8 mouse cellular contexts compared by ENCODE assay signal in the genomic region with DNA sequence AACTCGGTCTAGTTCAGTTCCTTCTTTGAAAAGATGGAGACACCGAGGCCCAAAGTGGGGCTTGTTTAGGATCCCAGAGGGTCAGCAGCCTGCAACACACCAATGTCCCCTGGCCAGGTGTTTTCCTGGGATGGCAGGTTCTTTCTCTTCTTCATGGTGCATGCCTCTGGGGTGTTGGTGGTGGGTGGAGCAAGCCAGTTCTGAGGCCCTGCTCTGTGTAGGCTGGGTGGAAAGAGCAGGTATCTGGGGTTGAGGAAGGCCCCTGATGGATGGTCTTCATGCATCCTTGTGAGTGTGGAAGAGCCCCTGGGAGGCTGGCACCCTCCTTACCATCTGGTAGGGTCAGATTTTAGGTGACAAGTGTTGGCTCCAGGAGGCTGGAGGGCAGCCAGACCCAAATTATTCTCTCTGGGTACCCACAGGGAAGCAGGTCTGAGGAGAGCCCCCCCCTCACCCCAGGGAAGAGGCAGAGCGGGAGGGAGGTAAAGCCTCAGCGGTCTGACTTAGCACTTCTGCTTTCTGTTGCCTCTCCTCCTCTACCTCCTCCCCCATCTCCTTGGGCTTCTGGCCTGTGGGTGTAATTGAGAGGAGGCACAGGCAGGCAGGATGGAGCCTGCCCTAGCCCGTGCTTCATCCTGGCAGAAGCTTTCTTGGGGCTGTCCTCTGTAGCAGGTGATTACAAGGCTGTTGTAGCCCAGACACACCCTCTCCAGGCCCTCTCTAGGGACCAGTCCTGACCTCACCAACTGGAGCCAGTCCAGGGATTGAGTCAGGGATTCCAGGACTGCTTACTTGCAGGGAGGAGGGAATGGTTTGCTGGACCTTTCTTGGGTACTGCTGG. TPM values are rescaled to one million over a fixed set of nuclear protein-coding genes. Genes with fewer than 3 reads are reported as not detected.
A peak's percentile ranks its signal among the peaks of the same experiment; 100 is the strongest.
DNase-seq lines count a peak whose midpoint lies in the region; ATAC-seq and TF ChIP-seq lines count a peak whose summit lies in the region.

No protein-coding gene starts in this region.

- no peak for DNase-seq in hindbrain, embryonic 10.5 days (ENCODE audit: low spot score)
- DNase-seq in hindbrain, embryonic 11.5 days (ENCODE audit: low spot score) = no peak
- peak; percentile 78 for DNase-seq in Patski (ENCODE audit: low read depth, low spot score)
- DNase-seq in gastrocnemius, adult 8-10 months (ENCODE audit: low spot score in 2 of 2) = peak; percentile 81 to 83
- peak; percentile 47 for DNase-seq in hindbrain, postnatal 0 days (ENCODE audit: low spot score)
- no peak for DNase-seq in yolk sac, embryonic 10.5 days (ENCODE audit: low spot score)

- H3K9ac ChIP-seq in hindbrain, embryonic 11.5 days (ENCODE audit: low read depth, low read length) = no peak overlapping the region
- no peak overlapping the region for H3K9ac ChIP-seq in hindbrain, postnatal 0 days (replicated peaks; ENCODE audit: low read length)
- no peak overlapping the region for H3K9ac ChIP-seq in midbrain, embryonic 12.5 days (replicated peaks)

- TF ChIP-seq CTCF in Patski (IDR thresholded peaks at IDR 0.05) = no peak
- TF ChIP-seq CTCF in hindbrain, postnatal 0 days (IDR thresholded peaks at IDR 0.05; ENCODE audit: low read depth) = no peak

- ATAC-seq in hindbrain, embryonic 11.5 days (ENCODE audit: low FRiP score) = no peak
- peak; percentile 50 for ATAC-seq in Patski
- no peak; the same call in 1 of the 2 replicates for ATAC-seq in hindbrain, postnatal 0 days
- no peak for ATAC-seq in midbrain, embryonic 12.5 days (ENCODE audit: low FRiP score, low read depth)
- ATAC-seq in inflammation-experienced regulatory T-cells, adult 6 months = no peak

- no peaks in the 10 kb centered on the region for H3K9me3 ChIP-seq in hindbrain, embryonic 10.5 days
- no peaks in the 10 kb centered on the region for H3K9me3 ChIP-seq in hindbrain, embryonic 11.5 days (ENCODE audit: control insufficient read depth, low read length)
- H3K9me3 ChIP-seq in hindbrain, postnatal 0 days (ENCODE audit: low read length) = no peaks in the 10 kb centered on the region
- H3K9me3 ChIP-seq in midbrain, embryonic 12.5 days = no peaks in the 10 kb centered on the region

- POLR2A ChIA-PET in Patski (lab: Charles Lee) = no interaction called here

- no peak overlapping the region for H3K4me3 ChIP-seq in hindbrain, embryonic 10.5 days
- H3K4me3 ChIP-seq in hindbrain, embryonic 11.5 days (ENCODE audit: low read depth, low read length) = no peak overlapping the region
- no peak overlapping the region for H3K4me3 ChIP-seq in hindbrain, postnatal 0 days (ENCODE audit: low read length)
- H3K4me3 ChIP-seq in midbrain, embryonic 12.5 days = no peak overlapping the region

- peaks cover 81% of the 10 kb centered on the region for H3K4me1 ChIP-seq in hindbrain, embryonic 10.5 days (replicated peaks)
- peaks cover 19% of the 10 kb centered on the region for H3K4me1 ChIP-seq in hindbrain, embryonic 11.5 days (replicated peaks; ENCODE audit: control insufficient read depth, insufficient read depth, low read length)
- peaks cover 33% of the 10 kb centered on the region for H3K4me1 ChIP-seq in hindbrain, postnatal 0 days (ENCODE audit: insufficient read depth, low read length)
- H3K4me1 ChIP-seq in midbrain, embryonic 12.5 days = peaks cover 54% of the 10 kb centered on the region

- in situ Hi-C loops in Patski (cut with MboI; ENCODE audit: low pct_unique_long_range_greater_than_20kb) = no loop called here

- CTCF ChIA-PET in Patski (lab: Charles Lee) = interaction anchor here (0.7 kb wide), 1 partner anchor 29 kb away, joined by 3 read pairs; no protein-coding TSS in a partner anchor

- no peaks in the 10 kb centered on the region for H3K36me3 ChIP-seq in hindbrain, embryonic 10.5 days
- no peaks in the 10 kb centered on the region for H3K36me3 ChIP-seq in hindbrain, embryonic 11.5 days (ENCODE audit: control insufficient read depth, insufficient read depth, low read length)
- no peaks in the 10 kb centered on the region for H3K36me3 ChIP-seq in hindbrain, postnatal 0 days (ENCODE audit: insufficient read depth, low read length)
- no peaks in the 10 kb centered on the region for H3K36me3 ChIP-seq in midbrain, embryonic 12.5 days

- H3K4me2 ChIP-seq in hindbrain, embryonic 11.5 days (replicated peaks; ENCODE audit: low read depth, low read length) = no peak overlapping the region
- H3K4me2 ChIP-seq in hindbrain, postnatal 0 days (ENCODE audit: low read depth, low read length) = no peak overlapping the region
- H3K4me2 ChIP-seq in midbrain, embryonic 12.5 days (replicated peaks) = no peak overlapping the region

- peaks cover 5% of the 10 kb centered on the region for H3K27me3 ChIP-seq in hindbrain, embryonic 10.5 days (ENCODE audit: insufficient read depth, poor library complexity, severe bottlenecking)
- H3K27me3 ChIP-seq in hindbrain, embryonic 11.5 days (ENCODE audit: control insufficient read depth, insufficient read depth, low read length) = no peaks in the 10 kb centered on the region
- H3K27me3 ChIP-seq in Patski = no peaks in the 10 kb centered on the region
- no peaks in the 10 kb centered on the region for H3K27me3 ChIP-seq in hindbrain, postnatal 0 days (ENCODE audit: insufficient read depth, low read length)
- H3K27me3 ChIP-seq in midbrain, embryonic 12.5 days = no peaks in the 10 kb centered on the region

- WGBS in hindbrain, embryonic 10.5 days = 51% methylated on average over 5 of the region's 5 CpGs
- 50% methylated on average over 4 of the region's 5 CpGs for WGBS in hindbrain, embryonic 11.5 days
- WGBS in hindbrain, postnatal 0 days = 45% methylated on average over 5 of the region's 5 CpGs
- WGBS in midbrain, embryonic 12.5 days = 44% methylated on average over 5 of the region's 5 CpGs

- H3K27ac ChIP-seq in hindbrain, embryonic 10.5 days = peak overlapping the region; percentile 86
- H3K27ac ChIP-seq in hindbrain, embryonic 11.5 days (ENCODE audit: low read depth, low read length) = no peak overlapping the region
- H3K27ac ChIP-seq in hindbrain, postnatal 0 days = 0 out of 2 replicates have a peak overlapping the region, but pooled peaks have one; percentile 11
- H3K27ac ChIP-seq in midbrain, embryonic 12.5 days (replicated peaks) = peak overlapping the region; percentile 83

RNA-seq across cellular contexts. Expression of gene Camk2n1, which starts 39.3 kb away (rescaled TPM):
- polyA plus RNA-seq in hindbrain, embryonic 10.5 days (2016; fragmentation: Nextera tagmentation; extraction: Ambion mirVana) = 2.9 and 5.1 TPM in 2 replicates
- polyA plus RNA-seq in hindbrain, embryonic 11.5 days (2014; fragmentation: Nextera tagmentation; extraction: Ambion mirVana) = 6.0 and 6.4 TPM in 2 replicates
- polyA plus RNA-seq in Patski (2021) = 21.9 TPM
- total RNA-seq in gastrocnemius, adult 8-10 months (2022) = 1 to 10 TPM; 3.8 to 6.1 (median 5.3) TPM
- total RNA-seq in hindbrain, postnatal 0 days (2014; rRNA removed) = 34.9 and 37.5 TPM in 2 replicates
- polyA plus RNA-seq in hindbrain, postnatal 0 days (2015; fragmentation: Nextera tagmentation; extraction: Ambion mirVana) = 29.5 and 33.5 TPM in 2 replicates
- 9.0 and 9.8 TPM in 2 replicates for polyA plus RNA-seq in midbrain, embryonic 12.5 days (2016; fragmentation: Nextera tagmentation; extraction: Ambion mirVana)
- 1 to 10 TPM; 1.0 to 2.1 (median 1.2) TPM for polyA plus RNA-seq in inflammation-experienced regulatory T-cells, adult 6 months (2017; shearing (Covaris generic))

RNA-seq across cellular contexts. Expression of gene Mul1, which starts 58.9 kb away (rescaled TPM):
- polyA plus RNA-seq in hindbrain, embryonic 10.5 days (2016; fragmentation: Nextera tagmentation; extraction: Ambion mirVana) = 20.2 and 22.6 TPM in 2 replicates
- 16.0 and 16.6 TPM in 2 replicates for polyA plus RNA-seq in hindbrain, embryonic 11.5 days (2014; fragmentation: Nextera tagmentation; extraction: Ambion mirVana)
- polyA plus RNA-seq in Patski (2021) = 24.3 TPM
- total RNA-seq in gastrocnemius, adult 8-10 months (2022) = 10 to 100 TPM; 39.7 to 47.7 (median 43.2) TPM
- 36.2 and 39.1 TPM in 2 replicates for total RNA-seq in hindbrain, postnatal 0 days (2014; rRNA removed)
- 19.1 and 21.6 TPM in 2 replicates for polyA plus RNA-seq in hindbrain, postnatal 0 days (2015; fragmentation: Nextera tagmentation; extraction: Ambion mirVana)
- 16.0 and 17.5 TPM in 2 replicates for polyA plus RNA-seq in midbrain, embryonic 12.5 days (2016; fragmentation: Nextera tagmentation; extraction: Ambion mirVana)
- 10 to 100 TPM; 11.9 to 16.6 (median 14.9) TPM for polyA plus RNA-seq in inflammation-experienced regulatory T-cells, adult 6 months (2017; shearing (Covaris generic))

Comparison
In these comparisons a context has a peak if more than half of its experiments do, and no peak if none do; other contexts are left out.
1. DNase-seq: peak in Patski (single experiment), gastrocnemius, adult 8-10 months (2 of 2) and hindbrain, postnatal 0 days (single experiment); none in hindbrain, embryonic 10.5 days (single experiment), hindbrain, embryonic 11.5 days (single experiment) and yolk sac, embryonic 10.5 days (single experiment).